Mouse (Mus musculus): ENCODE measurements around the gene Krt16. TPM values are rescaled to one million over a fixed set of nuclear protein-coding genes. Genes with fewer than 3 reads are reported as not detected.

Krt16 gene
- total RNA-seq (2014; rRNA removed) (not detected in 2 replicates), polyA plus RNA-seq (2015; fragmentation: Nextera tagmentation; extraction: Ambion mirVana) (not detected in 2 replicates)

GRCm38 (mm10) chr11:100248852-100249465, at the start of gene Krt16:
Gene Krt16, minus strand, starts transcription at chr11:100248902.
- ATAC-seq (no peak), DNase-seq (ENCODE audit: low spot score) (no peak)
- Histone ChIP-seq H3K9ac (replicated peaks; ENCODE audit: low read length) (no peak within 1 kb of the TSS), H3K27me3 (ENCODE audit: insufficient read depth, low read length) (no peaks in the 10 kb centered on the region), H3K36me3 (ENCODE audit: insufficient read depth, low read length) (no peaks in the 10 kb centered on the region), H3K4me1 (ENCODE audit: insufficient read depth, low read length) (no peaks in the 10 kb centered on the region), H3K4me3 (ENCODE audit: low read length) (no peak within 1 kb of the TSS), H3K4me2 (ENCODE audit: low read depth, low read length) (no peak within 1 kb of the TSS), H3K9me3 (ENCODE audit: low read length) (no peaks in the 10 kb centered on the region), H3K27ac (no peak within 1 kb of the TSS)
- TF ChIP-seq CTCF (IDR thresholded peaks at IDR 0.05; ENCODE audit: low read depth), result no peak
- 88% methylated on average over 7 of the region's 7 CpGs for WGBS

GRCm38 (mm10) chr11:100297801-100298200, 49.1 kb upstream of the Krt16 start:
- no peak overlapping the region for H3K9ac ChIP-seq (replicated peaks; ENCODE audit: low read length)
- peak overlapping the region; percentile 45 for H3K4me2 ChIP-seq (ENCODE audit: low read depth, low read length)
- no peaks in the 10 kb centered on the region for H3K9me3 ChIP-seq (ENCODE audit: low read length)
- H3K4me3 ChIP-seq (ENCODE audit: low read length), result no peak overlapping the region
- no peaks in the 10 kb centered on the region for H3K27me3 ChIP-seq (ENCODE audit: insufficient read depth, low read length)
- H3K36me3 ChIP-seq (ENCODE audit: insufficient read depth, low read length), result no peaks in the 10 kb centered on the region
- 35% methylated on average over 5 of the region's 5 CpGs for WGBS
- no peaks in the 10 kb centered on the region for H3K4me1 ChIP-seq (ENCODE audit: insufficient read depth, low read length)
- peak; percentile 65 for TF ChIP-seq CTCF (IDR thresholded peaks at IDR 0.05; ENCODE audit: low read depth)
- no peak overlapping the region for H3K27ac ChIP-seq
- ATAC-seq (peak; percentile 9; the same call in 1 of the 2 replicates), DNase-seq (ENCODE audit: low spot score) (peak; percentile 23)

- no peak overlapping the region for H3K27ac ChIP-seq
- H3K9ac ChIP-seq (replicated peaks; ENCODE audit: low read length), result no peak overlapping the region
- 6% methylated on average over 10 of the region's 10 CpGs for WGBS
- peak; percentile 100 for TF ChIP-seq CTCF (IDR thresholded peaks at IDR 0.05; ENCODE audit: low read depth)
- H3K4me2 ChIP-seq (ENCODE audit: low read depth, low read length), result 0 out of 2 replicates have a peak overlapping the region, but pooled peaks have one; percentile 25
- H3K9me3 ChIP-seq (ENCODE audit: low read length), result no peaks in the 10 kb centered on the region
- peak; percentile 94 for DNase-seq (ENCODE audit: low spot score)
- H3K4me1 ChIP-seq (ENCODE audit: insufficient read depth, low read length), result no peaks in the 10 kb centered on the region
- no peaks in the 10 kb centered on the region for H3K36me3 ChIP-seq (ENCODE audit: insufficient read depth, low read length)
- H3K27me3 ChIP-seq (ENCODE audit: insufficient read depth, low read length), result no peaks in the 10 kb centered on the region
- no peak overlapping the region for H3K4me3 ChIP-seq (ENCODE audit: low read length)
- ATAC-seq, result peak; percentile 33; the same call in 1 of the 2 replicates
These were observed 46.6 kb upstream of the Krt16 start for GRCm38 (mm10) chr11:100295308-100295707.

GRCm38 (mm10) chr11:100292884-100293283, 44.2 kb upstream of the Krt16 start:
- Histone ChIP-seq H3K4me1 (ENCODE audit: insufficient read depth, low read length) (no peaks in the 10 kb centered on the region), H3K36me3 (ENCODE audit: insufficient read depth, low read length) (no peaks in the 10 kb centered on the region), H3K4me2 (ENCODE audit: low read depth, low read length) (no peak overlapping the region), H3K27ac (no peak overlapping the region), H3K9ac (replicated peaks; ENCODE audit: low read length) (no peak overlapping the region), H3K9me3 (ENCODE audit: low read length) (no peaks in the 10 kb centered on the region), H3K27me3 (ENCODE audit: insufficient read depth, low read length) (no peaks in the 10 kb centered on the region), H3K4me3 (ENCODE audit: low read length) (no peak overlapping the region)
- WGBS, result 44% methylated on average over 6 of the region's 6 CpGs
- no peak for DNase-seq (ENCODE audit: low spot score)
- no peak for TF ChIP-seq CTCF (IDR thresholded peaks at IDR 0.05; ENCODE audit: low read depth)
- no peak for ATAC-seq

GRCm38 (mm10) chr11:100290235-100290634, 41.5 kb upstream of the Krt16 start:
- DNase-seq (ENCODE audit: low spot score), result no peak

GRCm38 (mm10) chr11:100288942-100289341, 40.2 kb upstream of the Krt16 start:
- no peak for TF ChIP-seq CTCF (IDR thresholded peaks at IDR 0.05; ENCODE audit: low read depth)
- H3K4me1 ChIP-seq (ENCODE audit: insufficient read depth, low read length), result no peaks in the 10 kb centered on the region
- H3K27me3 ChIP-seq (ENCODE audit: insufficient read depth, low read length), result no peaks in the 10 kb centered on the region
- no peak for ATAC-seq
- H3K27ac ChIP-seq, result no peak overlapping the region
- no peaks in the 10 kb centered on the region for H3K9me3 ChIP-seq (ENCODE audit: low read length)
- no peak for DNase-seq (ENCODE audit: low spot score)
- 76% methylated on average over 6 of the region's 6 CpGs for WGBS
- H3K4me3 ChIP-seq (ENCODE audit: low read length), result no peak overlapping the region
- H3K36me3 ChIP-seq (ENCODE audit: insufficient read depth, low read length), result no peaks in the 10 kb centered on the region
- H3K9ac ChIP-seq (replicated peaks; ENCODE audit: low read length), result no peak overlapping the region
- H3K4me2 ChIP-seq (ENCODE audit: low read depth, low read length), result no peak overlapping the region

More at GRCm38 (mm10) chr11:100290235-100290634, 41.5 kb upstream of the Krt16 start:
- no peak overlapping the region for H3K27ac ChIP-seq
- no peaks in the 10 kb centered on the region for H3K4me1 ChIP-seq (ENCODE audit: insufficient read depth, low read length)
- TF ChIP-seq CTCF (IDR thresholded peaks at IDR 0.05; ENCODE audit: low read depth), result no peak
- no peak overlapping the region for H3K4me2 ChIP-seq (ENCODE audit: low read depth, low read length)
- H3K36me3 ChIP-seq (ENCODE audit: insufficient read depth, low read length), result no peaks in the 10 kb centered on the region
- H3K4me3 ChIP-seq (ENCODE audit: low read length), result no peak overlapping the region
- no peaks in the 10 kb centered on the region for H3K9me3 ChIP-seq (ENCODE audit: low read length)
- no peak for ATAC-seq
- 27% methylated on average over 5 of the region's 5 CpGs for WGBS
- no peak overlapping the region for H3K9ac ChIP-seq (replicated peaks; ENCODE audit: low read length)
- H3K27me3 ChIP-seq (ENCODE audit: insufficient read depth, low read length), result no peaks in the 10 kb centered on the region

GRCm38 (mm10) chr11:100287024-100287423, 38.3 kb upstream of the Krt16 start:
- no peaks in the 10 kb centered on the region for H3K9me3 ChIP-seq (ENCODE audit: low read length)
- ATAC-seq, result no peak
- H3K27me3 ChIP-seq (ENCODE audit: insufficient read depth, low read length), result no peaks in the 10 kb centered on the region
- H3K4me3 ChIP-seq (ENCODE audit: low read length), result no peak overlapping the region
- no peak overlapping the region for H3K27ac ChIP-seq
- H3K4me1 ChIP-seq (ENCODE audit: insufficient read depth, low read length), result no peaks in the 10 kb centered on the region
- no peak overlapping the region for H3K4me2 ChIP-seq (ENCODE audit: low read depth, low read length)
- DNase-seq (ENCODE audit: low spot score), result no peak
- H3K36me3 ChIP-seq (ENCODE audit: insufficient read depth, low read length), result no peaks in the 10 kb centered on the region
- no peak for TF ChIP-seq CTCF (IDR thresholded peaks at IDR 0.05; ENCODE audit: low read depth)
- WGBS, result 24% methylated on average over 10 of the region's 10 CpGs
- no peak overlapping the region for H3K9ac ChIP-seq (replicated peaks; ENCODE audit: low read length)
